ENCODE assay signal across 22 mouse cellular contexts in the genomic region with DNA sequence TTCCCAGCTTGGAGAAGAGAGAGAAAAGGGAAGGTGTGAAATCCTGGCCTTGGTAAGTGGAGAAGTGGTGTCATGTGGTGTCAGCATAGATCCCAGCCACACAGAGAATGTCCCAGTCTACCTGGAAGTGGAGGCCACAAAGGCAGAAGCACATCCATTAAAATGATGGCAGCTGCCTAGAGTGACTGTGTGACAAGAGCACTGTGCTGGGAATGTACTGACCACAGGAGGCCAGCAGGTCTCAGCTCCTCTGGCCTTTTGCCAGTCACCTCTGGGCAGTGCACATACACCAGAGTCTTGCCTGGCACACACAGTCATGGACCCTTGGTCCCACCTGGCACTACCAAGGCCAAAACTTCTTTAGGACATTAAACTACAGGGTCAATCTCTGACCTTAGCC. TPM values are rescaled to one million over a fixed set of nuclear protein-coding genes. Genes with fewer than 3 reads are reported as not detected.
DNase-seq lines count a peak whose midpoint lies in the region; ATAC-seq and TF ChIP-seq lines count a peak whose summit lies in the region.
"Had no signal": no experiment of that assay in that cellular context is flagged by ENCODE, and none has a peak within 500 bp of the region (broad histone marks: within the 10 kb centered on the region; RNA-seq: fewer than 3 reads in every experiment).

No protein-coding gene starts in this region.

- peaks cover 32% of the 10 kb centered on the region for H3K4me1 ChIP-seq in hindbrain, embryonic 14.5 days (replicated peaks; ENCODE audit: control insufficient read depth, insufficient read depth, low read length)
- peaks cover 39% of the 10 kb centered on the region for H3K4me1 ChIP-seq in hindbrain, embryonic 12.5 days
- no peaks in the 10 kb centered on the region for H3K4me1 ChIP-seq in lung, adult 2 months (ENCODE audit: control insufficient read depth, insufficient read depth, low read length)
- H3K4me1 ChIP-seq in forebrain, embryonic 15.5 days = peaks cover 48% of the 10 kb centered on the region

- H3K27me3 ChIP-seq in hindbrain, embryonic 14.5 days (ENCODE audit: control insufficient read depth, insufficient read depth, low read length) = no peaks in the 10 kb centered on the region
- H3K27me3 ChIP-seq in hindbrain, embryonic 12.5 days = peaks cover 4% of the 10 kb centered on the region; the same call in 1 of the 2 replicates
- no peaks in the 10 kb centered on the region for H3K27me3 ChIP-seq in forebrain, embryonic 15.5 days
- H3K27me3 ChIP-seq: hindbrain, embryonic 15.5 days; Patski had no signal

- H3K9me3 ChIP-seq in hindbrain, embryonic 14.5 days (ENCODE audit: control insufficient read depth, low read length) = no peaks in the 10 kb centered on the region
- H3K9me3 ChIP-seq in hindbrain, embryonic 12.5 days (replicated peaks) = no peaks in the 10 kb centered on the region
- H3K9me3 ChIP-seq in forebrain, embryonic 15.5 days = no peaks in the 10 kb centered on the region
- H3K9me3 ChIP-seq: heart, embryonic 10.5 days; hindbrain, embryonic 15.5 days; midbrain, embryonic 13.5 days had no signal

- TF ChIP-seq CTCF in lung, adult 2 months (IDR thresholded peaks at IDR 0.05; ENCODE audit: insufficient read depth, low read length) = no peak

- 0 out of 2 replicates have a peak overlapping the region, but pooled peaks have one; percentile 23 for H3K27ac ChIP-seq in hindbrain, embryonic 14.5 days
- no peak overlapping the region for H3K27ac ChIP-seq in hindbrain, embryonic 12.5 days
- peak overlapping the region; percentile 63 for H3K27ac ChIP-seq in forebrain, embryonic 15.5 days (replicated peaks)
- H3K27ac ChIP-seq: heart, embryonic 10.5 days; hindbrain, embryonic 15.5 days; liver, embryonic 14.5 days; midbrain, embryonic 13.5 days had no signal

- TF ChIP-seq POLR2A in lung, adult 2 months (IDR thresholded peaks at IDR 0.05; ENCODE audit: borderline replicate concordance, extremely low read depth, low read depth, low read length) = no peak

- no peaks in the 10 kb centered on the region for H3K36me3 ChIP-seq in hindbrain, embryonic 14.5 days (replicated peaks; ENCODE audit: control insufficient read depth, insufficient read depth)
- H3K36me3 ChIP-seq in hindbrain, embryonic 12.5 days = no peaks in the 10 kb centered on the region
- no peaks in the 10 kb centered on the region for H3K36me3 ChIP-seq in forebrain, embryonic 15.5 days
- H3K36me3 ChIP-seq: heart, embryonic 10.5 days; hindbrain, embryonic 15.5 days; midbrain, embryonic 13.5 days had no signal

- no peak for ATAC-seq in hindbrain, embryonic 14.5 days (ENCODE audit: low FRiP score)
- ATAC-seq in hindbrain, embryonic 12.5 days (ENCODE audit: low FRiP score) = no peak
- no peak for ATAC-seq in forebrain, embryonic 15.5 days (replicated peaks)
- ATAC-seq: CD4-positive, CD25-positive, alpha-beta regulatory T cell, adult 4 months; intestine, postnatal 0 days; midbrain, embryonic 13.5 days; Patski had no signal

- no peak overlapping the region for H3K4me3 ChIP-seq in hindbrain, embryonic 14.5 days (replicated peaks; ENCODE audit: low read length)
- no peak overlapping the region for H3K4me3 ChIP-seq in hindbrain, embryonic 12.5 days
- H3K4me3 ChIP-seq in lung, adult 2 months (replicated peaks; ENCODE audit: extremely low read depth, low read depth, low read length) = no peak overlapping the region
- no peak overlapping the region for H3K4me3 ChIP-seq in forebrain, embryonic 15.5 days
- H3K4me3 ChIP-seq: heart, embryonic 10.5 days; hindbrain, embryonic 15.5 days; midbrain, embryonic 13.5 days; myocyte had no signal

- peak; percentile 13 for DNase-seq in adrenal gland, postnatal 14 days
- DNase-seq in adrenal gland, postnatal 36 days = no peak
- no peak for DNase-seq in hindbrain, embryonic 14.5 days (ENCODE audit: low spot score)
- DNase-seq in lung, adult 2 months = peak; percentile 30
- no peak for DNase-seq in lung, postnatal 36 days
- DNase-seq in adrenal gland, adult 2 months = no peak
- DNase-seq: adrenal gland, postnatal 25 days; cerebellum, adult 11-12 months; cerebellum, postnatal 25 days; thymus, postnatal 14 days had no signal

- no peak overlapping the region for H3K4me2 ChIP-seq in hindbrain, embryonic 14.5 days (replicated peaks)
- no peak overlapping the region for H3K4me2 ChIP-seq in hindbrain, embryonic 12.5 days (replicated peaks)
- no peak overlapping the region for H3K4me2 ChIP-seq in forebrain, embryonic 15.5 days (replicated peaks)
- H3K4me2 ChIP-seq: hindbrain, embryonic 15.5 days; midbrain, embryonic 13.5 days had no signal

- no peak overlapping the region for H3K9ac ChIP-seq in hindbrain, embryonic 14.5 days
- H3K9ac ChIP-seq in hindbrain, embryonic 12.5 days = no peak overlapping the region
- H3K9ac ChIP-seq in forebrain, embryonic 15.5 days (replicated peaks) = no peak overlapping the region
- H3K9ac ChIP-seq: hindbrain, embryonic 15.5 days; liver, embryonic 14.5 days; midbrain, embryonic 13.5 days had no signal

RNA-seq across cellular contexts. Expression of a gene that starts 54.8 kb away (rescaled TPM):
- 0.34 and 0.52 TPM in 2 replicates for total RNA-seq in adrenal gland, postnatal 14 days (2021)
- total RNA-seq in adrenal gland, postnatal 36 days (2021) = under 1 TPM; 0.23 to 0.26 TPM
- polyA plus RNA-seq in hindbrain, embryonic 14.5 days (2014; fragmentation: Nextera tagmentation; extraction: Ambion mirVana) = 2.5 TPM in 2 replicates
- 2.5 and 3.3 TPM in 2 replicates for polyA plus RNA-seq in hindbrain, embryonic 12.5 days (2016; fragmentation: Nextera tagmentation; extraction: Ambion mirVana)
- 0.50 and 0.60 TPM in 2 replicates for polyA plus RNA-seq in lung, adult 2 months (2012; rRNA removed)
- polyA plus RNA-seq in forebrain, embryonic 15.5 days (2015; fragmentation: Nextera tagmentation; extraction: Ambion mirVana) = 3.3 TPM in 2 replicates
- under 1 TPM; 0.37 to 0.45 TPM for total RNA-seq in adrenal gland, adult 2 months (2021)
- not detected in 2 replicates for polyA plus RNA-seq in adrenal gland, adult 2 months (2012; rRNA removed)
- total RNA-seq: gastrocnemius, adult 18-20 months; gastrocnemius, postnatal 4 days had no signal
- polyA plus RNA-seq: CD4-positive, CD25-positive, alpha-beta regulatory T cell, adult 4 months had no signal

Comparison
In these comparisons a context has a peak if more than half of its experiments do, and no peak if none do; other contexts are left out.
1. DNase-seq: peak in adrenal gland, postnatal 14 days (single experiment) and lung, adult 2 months (single experiment); none in adrenal gland, postnatal 36 days (0 of 2), hindbrain, embryonic 14.5 days (single experiment), lung, postnatal 36 days (single experiment) and adrenal gland, adult 2 months (single experiment).